Mouse (Mus musculus) right cerebral cortex, postnatal 10 days (tissue): ENCODE measurements around the gene Cntnap5c.
A peak's percentile ranks its signal among the peaks of the same experiment; 100 is the strongest.
"Not testable (repeated sequence)": the region's sequence is repeated elsewhere in the genome, so short reads cannot be mapped to it uniquely, and the experiment has no call there.

Experiments used
- DNase-seq, 2 experiments: peaks; one replicate each; pipeline ENCODE4 v3.0.0; 2021; ENCODE audit warnings: low spot score in 2 of 2

The Cntnap5c gene

DNA sequence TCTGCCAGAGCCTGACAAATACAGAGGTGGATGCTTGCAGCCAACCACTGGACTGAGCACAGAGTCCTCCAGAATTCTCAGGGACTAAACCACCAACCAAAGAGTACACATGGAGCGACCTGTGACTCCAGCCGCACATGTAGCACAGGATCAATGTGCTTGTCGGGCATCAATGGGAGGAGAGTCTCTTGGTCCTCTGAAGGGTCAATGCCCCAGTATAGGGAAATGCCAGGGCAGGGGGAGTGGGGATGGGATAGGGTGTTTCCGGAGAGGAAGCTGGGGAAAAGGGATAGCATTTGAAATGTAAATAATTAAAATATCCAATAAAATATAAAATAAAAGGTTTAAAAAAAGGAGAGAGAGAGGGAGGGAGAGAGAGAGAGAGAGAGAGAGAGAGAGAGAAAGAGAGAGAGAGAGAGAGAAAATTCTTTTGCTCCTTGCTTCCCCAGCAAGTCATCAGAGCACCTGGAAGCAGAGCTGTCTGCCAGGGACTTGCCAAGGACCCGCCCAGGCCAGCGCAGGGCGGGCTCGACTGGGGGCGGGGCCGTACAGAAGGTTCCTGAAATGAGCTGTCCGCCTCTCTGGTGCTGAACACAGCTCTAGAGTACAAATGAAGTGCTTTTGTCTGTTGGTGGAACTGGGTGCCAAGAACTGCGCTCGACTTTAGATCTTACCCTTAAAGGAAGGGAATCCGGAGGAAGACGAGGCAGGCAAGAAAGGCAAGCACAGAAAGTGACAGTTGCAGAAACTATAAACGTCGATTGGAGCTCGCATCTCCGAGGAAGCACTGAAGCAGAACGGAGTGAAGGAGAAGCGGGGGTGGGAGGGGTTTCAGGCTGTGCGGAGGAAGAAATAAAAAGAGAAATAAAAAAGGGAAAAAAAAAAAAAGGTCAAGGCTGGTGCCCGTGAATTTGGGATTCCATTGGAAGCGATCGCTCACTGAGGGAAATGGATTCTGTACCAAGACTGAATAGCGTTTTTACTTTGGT lies at the start of gene Cntnap5c:
Gene Cntnap5c, plus strand, starts transcription at position 949 of the 989 bp plus-strand sequence.
- DNase-seq = peak; percentile 48 to 52

GRCm38 (mm10) chr17:57742119-57742518 lies 27.3 kb upstream of the Cntnap5c start, which contains the start of gene Gm21834:
TSS of gene Gm21834 (minus strand) at chr17:57742219.
- no peak for DNase-seq

- no peak for DNase-seq
These were observed 11.3 kb upstream of the Cntnap5c start for GRCm38 (mm10) chr17:57758033-57758432.

DNA sequence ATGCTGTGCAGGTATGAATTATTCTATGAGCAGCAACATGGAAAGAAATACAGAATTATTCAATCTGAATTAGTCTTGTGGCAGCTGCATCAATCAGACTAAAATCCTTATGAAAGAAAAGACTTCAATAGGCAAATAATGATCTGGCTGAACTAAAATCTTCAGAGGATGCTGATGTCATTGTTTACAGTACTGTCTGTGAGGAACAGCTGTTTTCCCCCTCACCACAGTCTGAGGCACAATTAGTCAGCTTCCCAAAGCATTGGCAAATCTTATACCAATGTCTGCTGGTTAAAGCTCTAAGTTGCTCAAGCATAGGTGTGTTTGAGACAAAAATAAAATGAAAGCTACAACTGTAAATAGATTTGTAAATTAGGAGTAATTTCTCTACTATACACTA lies 2.1 kb upstream of the Cntnap5c start:
- DNase-seq = no peak

DNA sequence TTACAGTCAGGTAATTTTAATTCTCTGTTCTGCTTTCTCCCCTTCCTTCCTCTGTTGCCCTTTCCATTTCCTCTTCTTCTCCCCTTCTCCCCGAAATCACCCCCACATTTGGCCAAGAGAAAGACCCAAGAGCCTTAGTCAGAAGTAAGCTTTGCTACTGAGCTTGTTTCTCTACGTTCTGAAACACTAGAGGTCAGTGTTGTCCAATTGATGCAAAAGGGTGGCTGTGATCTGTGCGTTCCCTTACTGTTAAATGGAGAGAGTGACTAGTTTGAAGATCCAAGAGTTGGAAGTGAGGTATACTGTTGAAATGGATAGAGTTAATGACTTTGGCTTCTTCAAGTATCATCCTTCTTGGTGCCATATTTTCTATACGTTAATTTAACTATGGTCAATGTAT lies 1.5 kb downstream of the Cntnap5c start:
- DNase-seq = peak; percentile 55 to 61

DNA sequence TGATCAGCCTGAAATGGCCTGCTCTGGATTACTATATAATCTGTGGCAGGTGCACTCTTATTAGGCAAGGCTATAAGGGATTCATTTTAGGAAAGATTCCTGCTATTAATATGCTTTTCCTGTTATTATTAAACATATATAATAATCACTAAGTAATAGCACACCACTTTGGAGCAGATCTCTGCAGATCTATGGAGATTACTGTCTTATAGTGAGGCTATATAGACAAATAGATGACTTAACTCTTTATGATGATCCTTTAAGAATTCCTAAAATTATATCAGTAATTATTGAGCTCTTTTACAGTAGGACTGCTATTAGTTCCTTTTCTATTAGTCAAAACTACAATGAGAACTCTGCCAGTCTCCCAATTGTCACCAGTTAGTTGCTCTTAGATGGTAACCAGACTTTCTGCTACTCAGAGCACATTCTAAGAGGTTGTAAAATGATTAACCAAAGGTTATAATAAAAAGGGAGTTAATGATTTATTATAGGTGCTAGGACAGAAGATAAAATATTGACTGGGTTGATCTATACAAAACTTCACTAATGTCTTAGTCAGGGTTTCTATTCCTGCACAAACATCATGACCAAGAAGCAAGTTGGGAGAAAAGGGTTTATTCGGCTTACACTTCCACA lies 18.9 kb downstream of the Cntnap5c start:
- DNase-seq = no peak

DNA sequence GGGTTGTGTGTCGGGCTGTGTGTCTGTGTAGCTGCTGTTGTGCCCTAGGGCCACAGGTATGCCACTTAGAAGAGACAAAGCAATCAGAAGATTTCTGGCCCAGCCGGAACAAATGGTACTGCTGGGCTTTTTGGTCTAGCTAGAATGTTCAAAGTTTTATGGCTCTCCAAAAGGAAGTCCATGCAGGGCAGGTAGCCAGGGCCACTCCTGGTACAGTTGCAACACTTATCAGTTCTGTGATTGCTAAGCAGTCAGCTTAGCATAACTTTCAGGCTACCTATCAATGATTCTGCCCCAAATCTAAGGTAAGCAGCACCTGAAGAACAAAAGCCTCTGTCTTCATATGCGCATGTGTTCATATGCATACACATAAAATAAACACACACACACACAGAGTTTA lies 26.0 kb downstream of the Cntnap5c start:
- no peak for DNase-seq

GRCm38 (mm10) chr17:57796668-57797311 lies 27.4 kb downstream of the Cntnap5c start:
- DNase-seq = no peak

GRCm38 (mm10) chr17:57799414-57799985 lies 30.1 kb downstream of the Cntnap5c start:
- no peak for DNase-seq

DNA sequence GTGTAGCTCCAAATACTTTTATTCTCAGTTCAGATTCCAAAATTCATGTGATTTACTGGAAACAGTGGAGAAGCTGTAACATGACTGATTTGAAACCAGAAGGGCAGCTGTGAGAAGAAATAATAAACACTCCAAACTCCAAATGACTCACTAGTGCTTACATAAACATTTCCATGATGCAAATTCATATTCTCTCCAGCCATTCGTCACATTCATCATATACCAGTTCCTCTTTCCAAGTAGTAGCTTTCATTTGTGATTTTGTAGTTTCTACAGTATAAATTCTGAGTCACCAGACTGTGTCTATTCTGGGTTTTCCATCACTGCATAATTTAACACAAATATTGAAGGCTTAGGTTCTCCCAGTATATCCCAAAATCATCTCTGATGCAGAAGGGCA lies 31.8 kb downstream of the Cntnap5c start:
- DNase-seq = no peak

- no peak for DNase-seq
These were observed 68.0 kb downstream of the Cntnap5c start for GRCm38 (mm10) chr17:57837090-57837971.

GRCm38 (mm10) chr17:57855811-57856210 lies 86.4 kb downstream of the Cntnap5c start:
- DNase-seq = not testable (repeated sequence)

- DNase-seq = no peak
These were observed 96.6 kb downstream of the Cntnap5c start for GRCm38 (mm10) chr17:57865996-57866395.

DNA sequence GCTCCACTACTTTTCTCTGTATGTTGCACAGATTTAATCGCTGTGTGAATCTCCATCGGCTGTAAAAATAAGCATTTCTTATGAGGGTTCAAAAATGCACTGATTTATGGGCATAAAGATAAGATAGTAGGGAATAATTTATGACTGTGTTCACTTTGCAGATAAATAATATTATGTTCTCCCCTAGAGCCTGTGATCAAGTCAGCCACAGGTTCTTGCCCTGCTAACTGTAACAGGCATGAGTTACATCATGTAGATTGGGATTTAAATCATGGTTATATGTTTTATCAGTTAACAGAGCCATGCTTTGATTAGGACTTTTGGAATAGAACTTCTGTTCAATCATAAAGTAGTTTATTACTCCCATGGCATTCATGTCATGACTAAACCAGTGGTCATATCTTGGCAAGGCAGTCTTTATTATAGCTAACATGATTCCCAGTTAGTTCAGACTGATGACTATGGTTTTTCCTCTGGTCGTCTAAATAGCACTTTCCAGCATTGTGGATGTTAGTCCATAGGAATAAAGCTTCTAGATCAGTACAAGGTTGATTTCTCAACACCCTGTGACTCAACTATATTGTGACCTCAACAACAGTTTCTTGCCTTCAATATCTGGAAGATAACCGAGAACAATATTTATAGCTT lies 118.5 kb downstream of the Cntnap5c start:
- DNase-seq = no peak

GRCm38 (mm10) chr17:57911770-57912293 lies 142.5 kb downstream of the Cntnap5c start:
- no peak for DNase-seq

GRCm38 (mm10) chr17:57984230-57984629 lies 214.9 kb downstream of the Cntnap5c start:
- no peak for DNase-seq

DNA sequence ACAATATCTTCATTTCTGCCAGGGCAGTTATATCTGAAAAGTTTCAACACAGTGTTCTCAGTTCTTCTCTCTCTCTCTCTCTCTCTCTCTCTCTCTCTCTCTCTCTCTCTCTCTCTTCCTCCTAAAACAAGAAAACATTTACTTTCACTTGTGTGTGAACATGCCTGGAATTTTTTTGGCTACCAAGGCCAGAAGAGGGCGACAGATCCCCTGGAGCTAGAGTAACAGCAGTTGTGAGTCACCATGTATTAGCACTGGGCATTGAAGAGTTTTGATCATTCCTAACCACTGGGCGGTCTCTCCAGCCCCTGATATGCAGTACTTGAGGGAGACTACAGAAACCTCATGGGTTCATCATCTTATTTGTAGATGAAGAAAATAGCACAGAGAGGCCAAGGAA lies 219.1 kb downstream of the Cntnap5c start:
- DNase-seq = peak in 1 of 2 experiments; percentile 19

- no peak for DNase-seq
These were observed 227.1 kb downstream of the Cntnap5c start for GRCm38 (mm10) chr17:57996461-57996860.

DNA sequence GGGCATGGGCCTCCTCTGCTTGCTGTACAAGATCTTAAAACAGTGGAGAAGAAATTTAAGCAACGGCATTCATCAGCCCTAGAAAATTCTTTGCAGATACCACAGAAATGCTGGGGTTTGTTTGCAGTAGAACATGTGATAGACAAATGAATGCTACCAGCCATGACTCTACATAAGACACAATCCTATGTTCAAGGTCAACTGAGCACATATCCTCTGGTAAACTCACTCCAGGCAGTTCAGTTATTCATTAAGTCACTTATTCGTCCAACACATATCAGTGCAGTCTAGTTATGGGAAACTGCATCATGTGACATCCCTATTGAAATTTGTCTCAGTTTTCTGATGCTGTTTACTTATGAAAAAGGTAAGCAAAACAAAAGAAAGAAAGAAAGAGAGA lies 229.7 kb downstream of the Cntnap5c start:
- DNase-seq = no peak

- DNase-seq = no peak
These were observed 233.5 kb downstream of the Cntnap5c start for GRCm38 (mm10) chr17:58002845-58003244.
